In the genomic region with DNA sequence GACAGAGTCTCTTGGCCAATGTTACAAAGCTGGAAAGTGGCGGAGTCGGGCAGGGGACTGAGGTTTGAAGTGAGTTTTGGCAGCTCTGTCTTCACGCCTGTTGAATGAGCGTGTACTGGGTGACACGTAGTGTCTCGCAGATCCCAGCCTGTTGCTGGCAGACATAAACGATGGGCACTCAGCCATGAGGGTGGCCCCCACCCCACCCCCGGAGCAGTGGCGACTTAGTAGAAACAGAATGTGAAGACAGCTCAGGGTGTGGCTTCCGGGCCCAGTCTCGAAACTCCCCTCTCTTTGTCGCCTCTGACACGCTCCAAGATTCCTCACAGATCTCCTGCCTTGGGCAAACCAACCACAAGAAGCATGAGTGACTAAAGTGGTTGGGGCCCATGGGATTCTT, we compare ENCODE assay signal across 10 mouse cellular contexts. TPM values are rescaled to one million over a fixed set of nuclear protein-coding genes. Genes with fewer than 3 reads are reported as not detected.
A peak's percentile ranks its signal among the peaks of the same experiment; 100 is the strongest.
DNase-seq lines count a peak whose midpoint lies in the region; ATAC-seq and TF ChIP-seq lines count a peak whose summit lies in the region.
"Had no signal": no experiment of that assay in that cellular context is flagged by ENCODE, and none has a peak within 500 bp of the region (broad histone marks: within the 10 kb centered on the region; RNA-seq: fewer than 3 reads in every experiment).

No protein-coding gene starts in this region.

- ATAC-seq in forebrain, embryonic 14.5 days: peak; percentile 63

- no peaks in the 10 kb centered on the region for H3K9me3 ChIP-seq in forebrain, embryonic 14.5 days (replicated peaks; ENCODE audit: control insufficient read depth, low read length)
- H3K9me3 ChIP-seq in forebrain, embryonic 10.5 days: peaks cover 4% of the 10 kb centered on the region; the same call in 1 of the 2 replicates

- no peak overlapping the region for H3K4me3 ChIP-seq in forebrain, embryonic 14.5 days (ENCODE audit: low read depth, low read length)
- H3K4me3 ChIP-seq in forebrain, embryonic 10.5 days: no peak overlapping the region
- H3K4me3 ChIP-seq in lung, adult 2 months (replicated peaks; ENCODE audit: extremely low read depth, low read depth, low read length): no peak overlapping the region

- H3K27ac ChIP-seq in forebrain, embryonic 14.5 days (ENCODE audit: low read depth, low read length): no peak overlapping the region
- no peak overlapping the region for H3K27ac ChIP-seq in forebrain, embryonic 10.5 days
- H3K27ac ChIP-seq: liver, embryonic 14.5 days had no signal

- H3K4me1 ChIP-seq in forebrain, embryonic 14.5 days (ENCODE audit: control insufficient read depth, insufficient read depth, low read length): 0 out of 2 replicates have a peak, but pooled peaks cover under 1% of the 10 kb centered on the region
- H3K4me1 ChIP-seq in forebrain, embryonic 10.5 days: peaks cover 32% of the 10 kb centered on the region
- peaks cover 16% of the 10 kb centered on the region for H3K4me1 ChIP-seq in lung, adult 2 months (ENCODE audit: control insufficient read depth, insufficient read depth, low read length)

- H3K36me3 ChIP-seq in forebrain, embryonic 14.5 days (ENCODE audit: control insufficient read depth, insufficient read depth, low read length): no peaks in the 10 kb centered on the region
- H3K36me3 ChIP-seq in forebrain, embryonic 10.5 days (replicated peaks): 0 out of 2 replicates have a peak, but pooled peaks cover 6% of the 10 kb centered on the region

- 46% methylated on average over 13 of the region's 13 CpGs for WGBS in forebrain, embryonic 14.5 days
- 85% methylated on average over 13 of the region's 13 CpGs for WGBS in forebrain, embryonic 10.5 days
- 34% methylated on average over 13 of the region's 13 CpGs for WGBS in lung, adult 2 months

- TF ChIP-seq CTCF in lung, adult 2 months (IDR thresholded peaks at IDR 0.05; ENCODE audit: insufficient read depth, low read length): no peak

- no peak overlapping the region for H3K9ac ChIP-seq in forebrain, embryonic 14.5 days (ENCODE audit: low read length)
- H3K9ac ChIP-seq: liver, embryonic 14.5 days had no signal

- H3K27me3 ChIP-seq in forebrain, embryonic 14.5 days (replicated peaks; ENCODE audit: control insufficient read depth, insufficient read depth, low read length): no peaks in the 10 kb centered on the region
- peaks cover 7% of the 10 kb centered on the region; the same call in 1 of the 2 replicates for H3K27me3 ChIP-seq in forebrain, embryonic 10.5 days (ENCODE audit: poor library complexity, severe bottlenecking)

- H3K4me2 ChIP-seq in forebrain, embryonic 14.5 days (ENCODE audit: low read length): no peak overlapping the region

- TF ChIP-seq POLR2A in lung, adult 2 months (IDR thresholded peaks at IDR 0.05; ENCODE audit: borderline replicate concordance, extremely low read depth, low read depth, low read length): no peak

- DNase-seq in forebrain, embryonic 14.5 days (ENCODE audit: low spot score): peak; percentile 58
- DNase-seq in forebrain, embryonic 10.5 days (ENCODE audit: extremely low spot score, low spot score): no peak
- DNase-seq in 3T3-L1 (ENCODE audit: low read depth, low spot score): peak; percentile 52
- DNase-seq in gastrocnemius, postnatal 25 days: peak; percentile 64
- DNase-seq in lung, adult 2 months: peak; percentile 57
- DNase-seq in embryo, embryonic 10.5 days (ENCODE audit: low spot score): no peak
- DNase-seq in adrenal gland, postnatal 4 days (ENCODE audit: low spot score in 2 of 2): no peak
- DNase-seq in c-Kit-positive CD71-positive TER-119-positive erythroid progenitor cells, embryonic 14.5 days (ENCODE audit: low spot score): no peak
- DNase-seq: cerebellum, adult 8-10 months had no signal

RNA-seq across cellular contexts. Expression of a gene that starts 45.9 kb away (rescaled TPM):
- polyA plus RNA-seq in forebrain, embryonic 14.5 days (2014; fragmentation: Nextera tagmentation; extraction: Ambion mirVana): 9.1 and 12.0 TPM in 2 replicates
- 27.5 and 28.6 TPM in 2 replicates for polyA plus RNA-seq in forebrain, embryonic 10.5 days (2016; fragmentation: Nextera tagmentation; extraction: Ambion mirVana)
- 10 to 100 TPM; 47.6 to 54.2 TPM for total RNA-seq in gastrocnemius, postnatal 25 days (2021)
- 111 and 113 TPM in 2 replicates for polyA plus RNA-seq in lung, adult 2 months (2012; rRNA removed)
- 100 to 1,000 TPM; 279 to 303 TPM for total RNA-seq in adrenal gland, postnatal 4 days (2021)

Comparison
In these comparisons a context has a peak if more than half of its experiments do, and no peak if none do; other contexts are left out.
1. DNase-seq: peak in forebrain, embryonic 14.5 days (single experiment), 3T3-L1 (single experiment), gastrocnemius, postnatal 25 days (single experiment) and lung, adult 2 months (single experiment); none in forebrain, embryonic 10.5 days (single experiment), embryo, embryonic 10.5 days (single experiment), adrenal gland, postnatal 4 days (0 of 2) and c-Kit-positive CD71-positive TER-119-positive erythroid progenitor cells, embryonic 14.5 days (single experiment).